Mouse (Mus musculus): ENCODE measurements around the gene BC117090.
"Not testable (repeated sequence)": the region's sequence is repeated elsewhere in the genome, so short reads cannot be mapped to it uniquely, and the experiment has no call there.

The BC117090 gene

DNA sequence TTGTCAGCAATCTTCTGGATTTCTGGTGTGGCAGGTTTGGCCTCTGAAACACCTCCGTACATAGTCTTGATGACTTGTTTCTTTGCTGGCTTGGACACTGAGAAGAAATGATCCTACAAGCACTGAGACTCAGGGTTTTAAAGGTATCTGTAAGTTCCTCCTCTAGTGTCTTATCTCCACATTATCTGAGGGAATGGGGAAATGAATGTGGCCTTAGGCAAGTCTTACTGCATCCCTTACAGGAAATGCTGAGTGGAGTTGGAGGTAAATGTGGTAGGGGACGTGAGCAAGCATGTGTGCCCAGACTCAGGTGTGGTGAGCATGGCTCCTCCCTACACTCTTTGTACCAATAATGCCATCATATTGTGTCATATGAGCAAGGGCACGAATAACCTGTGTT lies at the start of gene BC117090:
Gene BC117090 (minus strand): TSS at position 101 of the 400 bp plus-strand sequence.
- DNase-seq, result no peak

DNA sequence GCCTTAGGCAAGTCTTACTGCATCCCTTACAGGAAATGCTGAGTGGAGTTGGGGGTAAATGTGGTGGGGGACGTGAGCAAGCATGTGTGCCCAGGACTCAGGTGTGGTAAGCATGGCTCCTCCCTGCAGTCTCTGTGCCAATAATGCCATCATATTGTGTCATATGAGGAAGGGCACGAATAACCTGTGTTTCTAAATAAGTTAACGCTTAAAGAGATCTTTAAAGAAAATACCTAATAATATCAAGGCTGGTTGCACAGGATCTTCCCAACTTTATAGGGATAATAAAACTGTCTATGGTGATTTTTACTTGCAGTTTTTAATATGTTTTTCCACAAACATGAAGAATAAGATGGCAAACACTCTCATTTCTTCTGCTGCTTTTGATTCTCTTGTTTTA lies 33.5 kb upstream of the BC117090 start, which contains the start of gene BC100530:
Gene BC100530 (minus strand): TSS at position 101 of the 400 bp plus-strand sequence.
- not testable (repeated sequence) for DNase-seq

- DNase-seq, result no peak
Observed at GRCm38 (mm10) chr16:36337171-36337570, 3.0 kb upstream of the BC117090 start.

- DNase-seq, result no peak
Observed at GRCm38 (mm10) chr16:36319286-36319685, 14.8 kb downstream of the BC117090 start.

GRCm38 (mm10) chr16:36316111-36316510 lies 18.0 kb downstream of the BC117090 start:
- not testable (repeated sequence) for DNase-seq

DNA sequence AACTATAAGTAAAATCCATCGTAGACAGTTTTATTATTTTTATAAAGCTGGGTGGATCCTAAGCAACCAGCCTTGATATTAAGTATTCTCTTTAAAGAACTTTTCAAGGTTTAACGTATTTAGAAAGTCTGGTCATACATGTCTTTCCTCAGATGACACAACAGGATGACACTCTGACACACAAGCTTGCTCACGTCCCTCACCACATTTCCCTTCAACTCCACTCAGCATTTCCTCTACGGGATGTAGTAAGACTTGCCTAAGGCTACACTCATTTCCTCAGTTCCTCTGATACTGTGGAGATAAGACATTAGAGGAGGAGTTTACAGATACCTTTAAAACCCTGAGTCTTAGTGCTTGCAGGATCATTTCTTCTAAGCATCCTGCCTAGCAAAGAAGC lies 26.5 kb downstream of the BC117090 start:
- no peak for DNase-seq

GRCm38 (mm10) chr16:36289140-36289539 lies 45.0 kb downstream of the BC117090 start:
- DNase-seq, result no peak

DNA sequence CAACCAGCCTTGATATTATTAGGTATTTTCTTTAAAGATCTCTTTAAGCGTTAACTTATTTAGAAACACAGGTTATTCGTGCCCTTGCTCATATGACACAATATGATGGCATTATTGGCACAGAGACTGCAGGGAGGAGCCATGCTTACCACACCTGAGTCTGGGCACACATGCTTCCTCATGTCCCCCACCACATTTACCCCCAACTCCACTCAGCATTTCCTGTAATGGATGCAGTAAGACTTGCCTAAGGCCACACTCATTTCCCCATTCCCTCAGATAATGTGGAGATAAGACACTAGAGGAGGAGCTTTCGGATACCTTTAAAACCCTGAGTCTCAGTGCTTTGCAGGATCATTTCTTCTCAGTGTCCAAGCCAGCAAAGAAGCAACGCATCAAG lies 57.3 kb downstream of the BC117090 start, which contains the start of gene Stfa1:
Gene Stfa1 (plus strand): TSS at position 156 of the 400 bp plus-strand sequence.
- DNase-seq, result not testable (repeated sequence)

Measured in lung, postnatal 4 days (tissue).